Mouse (Mus musculus) c-Kit-positive CD71-positive TER-119-positive erythroid progenitor cells, embryonic 14.5 days (primary cell): ENCODE measurements at regions not wholly inside any gene's neighbourhood (a gene's known extent, or its start where the extent isn't known, plus 50 kb on each side); places are given as distances from the start of the nearest gene placed in this dataset.
A peak's percentile ranks its signal among the peaks of the same experiment; 100 is the strongest.
"Not testable (repeated sequence)": the region's sequence is repeated elsewhere in the genome, so short reads cannot be mapped to it uniquely, and the experiment has no call there.

ENCODE experiments used
- DNase-seq: peaks from one replicate; pipeline ENCODE4 v3.0.0-alpha.2; 2013; ENCODE audit warnings: low spot score

GRCm38 (mm10) chr12:5762306-5762927 lies 386.9 kb upstream of the Klhl29 start:
- DNase-seq: no peak

- no peak for DNase-seq
Observed at GRCm38 (mm10) chr12:5759485-5759884, 384.0 kb upstream of the Klhl29 start.

GRCm38 (mm10) chr12:5757766-5758165 lies 382.3 kb upstream of the Klhl29 start:
- no peak for DNase-seq

GRCm38 (mm10) chr12:5757361-5757760 lies 381.9 kb upstream of the Klhl29 start:
- no peak for DNase-seq

GRCm38 (mm10) chr12:5753831-5754230 lies 378.3 kb upstream of the Klhl29 start:
- DNase-seq: no peak

GRCm38 (mm10) chr12:5744086-5744709 lies 368.7 kb upstream of the Klhl29 start:
- no peak for DNase-seq

GRCm38 (mm10) chr12:5736066-5736465 lies 360.6 kb upstream of the Klhl29 start:
- DNase-seq: no peak

- no peak for DNase-seq
Observed at GRCm38 (mm10) chr12:5734902-5735301, 359.4 kb upstream of the Klhl29 start.

GRCm38 (mm10) chr12:5723113-5723512 lies 347.6 kb upstream of the Klhl29 start:
- no peak for DNase-seq

GRCm38 (mm10) chr12:5717527-5717926 lies 342.0 kb upstream of the Klhl29 start:
- peak; percentile 1 for DNase-seq

- no peak for DNase-seq
Observed at GRCm38 (mm10) chr12:5698778-5699454, 323.4 kb upstream of the Klhl29 start.

- DNase-seq: no peak
Observed at GRCm38 (mm10) chr12:5682182-5682581, 306.7 kb upstream of the Klhl29 start.

- not testable (repeated sequence) for DNase-seq
Observed at GRCm38 (mm10) chr12:5678126-5678525, 302.6 kb upstream of the Klhl29 start.

- no peak for DNase-seq
Observed at GRCm38 (mm10) chr12:5668486-5668885, 293.0 kb upstream of the Klhl29 start.

GRCm38 (mm10) chr12:5637571-5638275 lies 262.2 kb upstream of the Klhl29 start:
- no peak for DNase-seq

- DNase-seq: no peak
Observed at GRCm38 (mm10) chr12:5633971-5634370, 258.5 kb upstream of the Klhl29 start.

- no peak for DNase-seq
Observed at GRCm38 (mm10) chr12:5601084-5601654, 225.7 kb upstream of the Klhl29 start.

GRCm38 (mm10) chr12:5599426-5599825 lies 223.9 kb upstream of the Klhl29 start:
- no peak for DNase-seq

GRCm38 (mm10) chr12:5598961-5599360 lies 223.5 kb upstream of the Klhl29 start:
- DNase-seq: no peak

GRCm38 (mm10) chr12:5572831-5573230 lies 197.3 kb upstream of the Klhl29 start:
- DNase-seq: no peak

GRCm38 (mm10) chr12:5568941-5569340 lies 193.5 kb upstream of the Klhl29 start:
- DNase-seq: no peak

- no peak for DNase-seq
Observed at GRCm38 (mm10) chr12:5566231-5566630, 190.7 kb upstream of the Klhl29 start.
